Mouse (Mus musculus) sigmoid colon, adult 10 weeks (tissue): Measurements from ENCODE around the gene Six6. TPM values are rescaled to one million over a fixed set of nuclear protein-coding genes. Genes with fewer than 3 reads are reported as not detected.

Source experiments
- polyA plus RNA-seq: library from polyadenylated mRNA; stranded (reverse); fragments of 350-450 nt; fragmentation: Illumina TruSeq; extraction: RNeasy Lipid Tissue Mini Kit (QIAGEN cat#74804); gene quantifications from one replicate; pipeline ENCODE4 v1.2.3, GENCODE M21; 2014; ENCODE audit warnings: low read depth, low replicate concordance

The Six6 gene
- not detected for polyA plus RNA-seq

GRCm38 (mm10) chr12:72939616-72940015, at the start of gene Six6:
Six6 (plus strand) TSS chr12:72939892.

GRCm38 (mm10) chr12:72940071-72940821, 554 bp downstream of the Six6 start, which contains the start of gene 4930447C04Rik:
4930447C04Rik (minus strand) TSS chr12:72940774.

Other genes with a start within 250 kb of the Six6 start
- 209 TPM for gene Ppm1a, start 182.4 kb upstream of the Six6 start, polyA plus RNA-seq
- gene 4930447C04Rik, start 882 bp downstream of the Six6 start, polyA plus RNA-seq: 3.0 TPM
- gene Six1, start 114.0 kb downstream of the Six6 start, polyA plus RNA-seq: 0.13 TPM
- gene Six4, start 173.6 kb downstream of the Six6 start, polyA plus RNA-seq: 0.69 TPM
- gene Mnat1, start 183.8 kb downstream of the Six6 start, polyA plus RNA-seq: 14.3 TPM